Mouse (Mus musculus): ENCODE data around the gene Far1.

Gene Far1

DNA sequence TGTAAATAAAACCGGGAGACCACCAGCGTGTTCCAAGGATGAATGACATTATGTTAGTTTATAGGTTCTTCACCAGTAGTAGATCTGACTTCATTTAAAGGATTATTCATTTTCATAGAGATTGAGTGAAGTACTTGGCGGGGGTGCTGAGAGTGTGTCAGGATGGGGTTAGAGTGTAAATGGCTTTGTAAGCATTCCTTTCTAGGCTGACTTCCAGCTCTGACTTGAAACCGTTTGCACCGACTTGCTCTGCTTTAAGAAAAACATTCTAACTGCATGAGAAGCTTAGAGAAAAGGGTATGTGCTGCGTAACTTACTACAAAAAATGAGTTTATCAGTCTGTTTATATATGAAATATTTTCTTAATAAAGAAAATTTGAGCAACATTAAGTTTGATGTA lies 57.5 kb downstream of the Far1 start:
- DNase-seq (ENCODE audit: low read depth, low spot score) = no peak

DNA sequence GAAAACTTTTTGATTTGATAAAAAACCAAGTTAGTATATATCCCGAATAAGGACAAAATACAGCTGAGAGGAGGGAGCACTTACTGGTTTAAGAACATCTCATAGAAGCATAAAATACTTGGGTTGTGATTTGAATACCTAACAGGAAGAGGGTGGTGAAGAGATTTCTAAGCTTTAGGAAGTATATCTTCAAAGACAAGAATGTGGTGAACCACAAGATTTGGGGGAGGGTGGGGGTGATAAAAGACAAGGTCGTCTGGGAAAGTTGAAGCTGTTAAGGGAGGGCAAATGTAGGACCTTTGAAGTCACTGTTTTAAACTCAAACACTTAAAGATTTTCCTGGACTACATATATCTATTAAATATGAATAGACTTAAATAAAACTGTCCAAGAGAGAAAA lies 59.1 kb downstream of the Far1 start:
- DNase-seq (ENCODE audit: low read depth, low spot score) = no peak

DNA sequence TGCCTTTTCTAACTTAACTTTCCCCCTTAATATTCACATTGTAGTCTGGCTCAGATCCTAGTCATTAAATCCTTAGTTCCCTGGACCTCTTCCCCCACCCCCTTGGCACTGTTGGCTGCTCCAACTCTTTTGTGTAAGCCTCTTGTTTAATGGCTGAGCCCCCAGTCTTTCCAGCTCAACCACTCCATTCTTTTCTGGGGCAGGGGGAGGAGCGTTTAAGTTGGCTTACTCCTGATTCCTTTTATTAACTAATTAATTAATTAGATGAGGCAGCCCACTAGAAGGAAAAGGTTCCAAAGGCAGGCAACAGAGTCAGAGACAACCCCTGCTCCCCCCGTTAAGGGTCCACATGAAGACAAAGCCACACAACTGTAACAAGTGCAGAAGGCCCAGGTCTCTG lies 68.5 kb downstream of the Far1 start:
- DNase-seq (ENCODE audit: low read depth, low spot score) = no peak

DNA sequence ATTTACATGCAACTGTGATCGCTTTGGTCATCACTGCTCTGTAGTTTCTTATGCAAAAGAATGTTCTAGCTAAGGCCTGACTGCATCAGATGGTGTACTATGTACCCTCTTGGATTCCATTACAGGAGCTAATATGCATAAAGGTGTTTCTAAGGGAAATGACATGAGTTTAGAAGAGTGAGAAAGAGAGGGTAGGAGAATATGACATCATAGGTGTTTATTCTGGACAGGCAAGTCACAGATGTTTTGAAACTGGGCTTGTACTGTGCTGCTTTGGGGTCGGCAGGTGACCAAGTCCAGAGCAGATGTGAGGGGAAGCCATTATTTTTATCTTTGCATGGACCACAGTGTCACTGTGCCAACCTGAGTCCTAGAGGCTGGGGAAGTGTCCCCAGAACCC lies 75.6 kb downstream of the Far1 start:
- DNase-seq (ENCODE audit: low read depth, low spot score) = no peak

DNA sequence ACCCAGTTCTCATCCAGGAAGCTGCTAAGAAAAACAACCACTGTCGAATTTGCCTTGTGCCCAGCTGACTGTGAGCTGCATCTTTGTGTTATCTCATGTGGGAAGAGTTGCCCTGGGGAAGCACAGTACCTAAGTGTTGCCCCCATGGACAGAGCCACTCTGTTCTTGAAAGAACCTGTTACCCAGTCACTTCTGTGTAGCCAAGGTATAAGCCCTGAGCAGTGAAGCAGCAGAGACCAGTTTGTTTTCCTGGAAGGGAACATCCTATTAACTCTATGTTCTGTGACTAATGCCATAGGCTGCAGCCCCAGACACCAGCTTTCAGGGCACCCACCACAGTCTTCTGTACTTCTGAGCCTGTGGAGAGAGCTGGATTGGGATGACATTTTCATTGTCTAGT lies 76.7 kb downstream of the Far1 start:
- no peak for DNase-seq (ENCODE audit: low read depth, low spot score)

DNA sequence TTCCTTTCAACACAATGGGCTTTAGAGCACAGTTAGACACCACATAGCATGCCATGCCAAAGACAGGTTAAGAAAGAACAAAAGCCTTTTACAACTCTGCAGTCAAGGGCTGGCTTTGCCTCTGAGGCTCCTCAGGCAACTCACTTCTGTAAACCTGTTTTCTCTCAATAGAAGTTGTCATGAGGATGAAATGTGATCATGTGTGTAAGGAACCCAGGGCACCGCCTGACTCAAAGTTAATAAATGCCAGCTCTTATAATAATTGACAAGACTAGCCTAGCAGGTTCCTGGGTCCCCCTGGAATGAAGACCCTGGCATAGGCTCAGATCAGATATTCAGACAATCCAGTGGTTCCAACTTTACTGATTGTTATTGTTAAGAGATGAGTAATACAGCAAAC lies 77.5 kb downstream of the Far1 start:
- no peak for DNase-seq (ENCODE audit: low read depth, low spot score)

DNA sequence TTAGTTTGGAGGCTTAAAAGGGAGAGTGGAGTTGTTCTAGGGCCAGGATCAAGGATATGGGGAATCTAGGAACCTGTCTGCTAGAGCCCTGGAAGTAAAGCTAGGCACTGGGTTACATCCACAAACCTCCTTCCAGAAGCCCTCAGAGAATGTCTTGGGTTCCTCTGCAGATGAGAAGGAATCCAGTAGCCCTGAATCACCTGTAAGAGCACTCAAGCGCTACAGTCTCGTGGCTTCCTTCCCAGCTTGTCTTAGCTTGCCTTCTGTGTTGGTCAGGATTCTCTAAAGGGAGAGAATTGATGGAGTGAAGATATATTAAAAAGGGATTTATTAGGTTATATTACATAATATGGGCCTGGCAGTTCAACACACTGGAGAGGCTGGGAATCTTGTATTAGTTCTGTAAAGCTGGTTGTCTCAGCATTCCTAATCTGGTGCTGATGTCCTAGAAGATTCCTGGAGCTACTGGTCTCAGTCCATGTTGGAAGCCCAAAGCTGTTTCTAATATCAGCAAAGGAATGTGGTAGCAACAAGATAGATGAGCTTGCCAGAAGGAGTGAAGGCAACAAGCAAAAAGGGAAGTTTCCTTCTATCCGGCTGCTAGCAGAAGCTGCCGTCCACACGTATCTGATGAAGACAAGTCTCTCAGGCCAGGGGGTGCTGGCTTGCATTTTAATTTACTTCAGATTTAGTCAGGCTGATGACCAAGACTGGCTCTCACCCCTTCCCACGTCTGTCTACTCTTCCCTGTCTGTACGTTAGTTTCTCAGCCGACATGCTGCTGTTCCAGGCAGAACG lies 78.1 kb downstream of the Far1 start:
- DNase-seq (ENCODE audit: low read depth, low spot score) = no peak

DNA sequence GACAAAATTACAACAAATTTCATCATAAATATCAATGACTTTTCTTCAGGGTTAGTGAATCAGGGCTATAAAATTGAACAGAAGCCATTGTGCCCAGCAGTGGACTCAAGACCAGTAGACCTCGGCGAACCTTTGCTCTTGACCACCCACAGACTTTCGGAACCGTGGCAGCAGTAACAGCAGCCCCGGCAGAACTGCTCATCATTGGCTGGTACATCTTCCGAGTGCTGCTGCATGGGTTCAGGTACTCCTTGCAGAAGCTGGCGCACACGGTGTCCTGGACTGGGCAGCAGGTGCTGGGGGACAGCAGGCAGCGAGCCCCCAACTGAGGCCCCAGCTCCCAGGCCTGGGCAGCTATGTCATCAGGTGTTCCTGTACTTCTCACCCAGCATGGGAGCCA lies 79.1 kb downstream of the Far1 start:
- no peak for DNase-seq (ENCODE audit: low read depth, low spot score)

DNA sequence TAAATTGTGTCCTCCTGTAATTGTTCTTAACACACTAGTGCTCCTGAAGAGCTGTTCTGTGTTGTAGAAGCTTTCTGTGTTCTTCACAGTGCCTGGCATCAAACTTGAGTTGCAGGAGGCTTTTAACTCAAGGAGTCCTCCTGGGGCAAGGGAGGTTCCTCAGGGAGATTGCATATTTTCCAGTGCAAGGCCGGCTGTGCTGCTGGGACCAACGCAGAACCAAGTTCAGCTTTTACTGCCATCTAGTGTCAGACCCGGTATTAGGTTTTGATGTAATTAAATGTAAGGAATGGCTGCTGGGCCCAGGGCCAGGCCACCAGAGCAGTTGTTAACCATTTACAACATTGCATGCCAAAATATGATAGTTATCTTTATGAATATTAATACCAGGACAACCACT lies 80.7 kb downstream of the Far1 start:
- DNase-seq (ENCODE audit: low read depth, low spot score) = peak; percentile 74

DNA sequence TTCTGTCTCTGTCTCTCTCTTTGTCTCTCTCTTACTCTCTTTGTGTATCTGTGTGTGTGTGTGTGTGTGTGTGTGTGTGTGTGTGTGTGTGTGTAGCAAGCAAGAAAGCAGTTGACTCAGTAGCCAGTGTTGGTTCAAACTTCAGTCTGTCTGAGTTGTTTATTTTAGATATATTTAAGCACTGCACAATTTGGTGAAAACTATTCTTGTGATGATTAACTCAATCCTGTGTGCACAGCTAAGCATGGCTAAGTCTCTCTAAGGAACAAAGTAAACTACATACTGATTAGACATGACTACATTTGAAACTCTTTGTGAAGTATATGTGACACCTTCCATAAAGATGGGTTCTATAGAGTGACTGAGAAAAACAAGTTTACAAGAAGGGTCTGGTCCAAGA lies 83.6 kb downstream of the Far1 start:
- DNase-seq (ENCODE audit: low read depth, low spot score) = no peak

DNA sequence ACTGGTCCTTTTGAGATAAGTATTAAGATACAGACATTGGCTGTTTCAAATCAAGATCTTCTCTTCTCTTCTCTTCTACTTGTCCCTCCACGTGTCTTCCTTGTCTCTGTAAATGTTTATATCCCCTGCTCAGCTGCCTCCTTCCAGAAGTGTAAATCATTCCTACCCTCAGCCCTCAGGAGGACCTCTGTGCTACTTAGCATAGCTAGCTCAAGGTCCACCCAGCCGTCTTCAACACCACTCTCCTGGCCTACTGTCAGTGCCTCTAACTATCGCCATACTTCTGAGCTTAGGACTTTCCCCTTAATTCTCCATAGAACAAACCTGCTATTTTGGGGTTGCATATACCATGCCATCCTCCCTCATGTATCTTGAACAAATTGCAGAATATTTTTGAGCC lies 88.2 kb downstream of the Far1 start:
- DNase-seq (ENCODE audit: low read depth, low spot score) = no peak

DNA sequence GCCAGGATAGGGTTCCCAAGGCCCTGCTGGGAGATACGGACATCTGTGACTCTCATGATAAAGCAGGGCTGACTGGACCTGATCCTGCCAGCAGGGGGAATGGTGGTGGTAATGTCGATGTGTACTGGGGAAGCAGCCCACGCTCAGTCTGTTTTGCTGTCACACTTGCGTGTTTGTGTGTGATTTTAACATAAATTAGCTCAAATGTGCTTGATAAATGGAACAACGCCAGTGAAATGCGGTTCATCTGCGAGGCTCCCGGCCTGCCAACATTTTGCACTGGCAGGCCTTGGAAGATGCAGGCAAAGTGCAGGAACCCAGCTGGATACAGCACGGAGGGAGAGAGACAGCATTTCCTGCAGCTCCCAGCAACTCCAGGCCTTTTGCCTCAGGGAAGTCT lies 94.3 kb downstream of the Far1 start:
- DNase-seq (ENCODE audit: low read depth, low spot score) = peak; percentile 27

DNA sequence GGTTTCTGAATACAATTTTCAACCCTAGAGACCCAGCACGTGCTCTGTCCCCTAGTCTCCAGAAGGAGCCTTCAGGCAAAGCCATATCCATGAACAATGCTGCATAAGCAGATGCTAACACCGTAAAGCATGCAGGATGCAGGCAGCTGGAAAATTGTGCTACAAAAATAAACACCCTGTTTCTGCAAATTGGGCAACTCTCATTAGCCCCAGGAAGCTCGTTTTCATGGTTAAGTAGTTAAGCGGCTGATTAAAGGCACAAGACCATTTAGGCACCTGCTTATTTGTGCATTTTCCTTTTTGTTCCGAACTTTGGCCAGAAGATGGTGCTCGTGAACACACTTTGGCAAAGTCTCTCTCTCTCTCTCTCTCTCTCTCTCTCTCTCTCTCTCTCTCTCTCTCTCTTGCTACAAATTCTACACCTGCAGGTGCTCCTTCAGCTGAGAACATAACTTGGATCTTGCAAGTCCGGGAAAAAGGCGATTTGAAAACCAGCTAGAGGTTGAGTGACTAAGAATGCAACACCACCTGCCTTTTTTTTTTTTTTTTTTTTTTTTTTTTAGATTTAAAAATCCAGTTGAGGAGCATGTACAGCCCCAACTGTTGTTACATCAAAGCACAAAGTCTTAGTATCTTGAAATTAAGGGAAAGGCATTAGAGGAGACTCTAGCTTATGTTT lies 95.5 kb downstream of the Far1 start:
- peak; percentile 75 for DNase-seq (ENCODE audit: low read depth, low spot score)

DNA sequence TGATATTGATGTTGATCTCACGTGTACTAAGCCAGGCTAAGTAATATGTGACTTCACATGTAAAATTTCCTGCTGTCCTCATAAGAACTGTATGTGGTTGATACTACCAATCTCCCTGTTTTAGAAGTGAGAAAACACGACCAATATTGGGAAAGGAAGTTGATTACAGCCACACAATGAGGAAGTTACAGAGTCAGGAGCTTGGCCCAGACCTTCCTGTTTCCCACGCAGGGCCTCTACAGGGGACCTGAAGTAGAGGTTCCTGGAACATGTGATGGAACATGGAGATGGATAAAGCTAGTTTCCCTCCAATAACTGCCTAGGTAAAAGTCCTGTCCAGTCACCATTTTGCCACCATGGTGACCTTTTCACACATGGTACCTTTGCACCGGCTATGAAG lies 99.0 kb downstream of the Far1 start:
- DNase-seq (ENCODE audit: low read depth, low spot score) = no peak

DNA sequence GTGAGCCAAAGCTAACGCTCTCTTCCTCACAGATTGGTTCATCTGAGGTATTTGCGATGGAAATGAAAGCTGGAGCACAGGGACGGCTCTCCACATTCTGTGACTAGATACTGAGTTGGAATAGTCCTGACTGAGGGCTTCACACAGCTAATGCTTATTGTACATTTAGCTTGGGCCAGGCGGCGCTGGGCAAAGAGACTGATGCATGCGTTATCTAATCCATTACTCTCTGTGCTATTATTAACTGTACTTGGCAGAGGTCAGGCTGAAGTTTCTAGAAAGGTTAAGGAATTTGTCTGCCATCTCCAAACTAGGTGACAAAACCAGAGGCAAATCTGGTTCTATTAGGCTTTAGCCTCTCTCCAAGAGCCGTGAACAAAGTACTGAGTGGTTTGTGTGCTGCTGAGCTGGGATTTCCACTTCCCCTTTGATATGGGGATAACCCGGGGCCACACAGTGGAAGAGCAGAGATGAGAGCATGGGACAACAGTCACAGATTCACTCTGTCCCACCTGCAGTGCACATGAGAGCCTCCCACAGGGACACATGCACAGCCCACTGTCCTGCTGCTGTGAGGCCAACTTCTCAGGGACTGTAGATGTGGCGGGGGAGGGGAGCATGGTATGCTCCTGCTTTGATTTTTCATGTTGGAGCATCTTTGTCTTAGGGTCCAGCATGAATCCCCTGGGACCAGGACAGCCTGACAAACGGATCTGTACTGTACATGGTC lies 100.7 kb downstream of the Far1 start:
- no peak for DNase-seq (ENCODE audit: low read depth, low spot score)

DNA sequence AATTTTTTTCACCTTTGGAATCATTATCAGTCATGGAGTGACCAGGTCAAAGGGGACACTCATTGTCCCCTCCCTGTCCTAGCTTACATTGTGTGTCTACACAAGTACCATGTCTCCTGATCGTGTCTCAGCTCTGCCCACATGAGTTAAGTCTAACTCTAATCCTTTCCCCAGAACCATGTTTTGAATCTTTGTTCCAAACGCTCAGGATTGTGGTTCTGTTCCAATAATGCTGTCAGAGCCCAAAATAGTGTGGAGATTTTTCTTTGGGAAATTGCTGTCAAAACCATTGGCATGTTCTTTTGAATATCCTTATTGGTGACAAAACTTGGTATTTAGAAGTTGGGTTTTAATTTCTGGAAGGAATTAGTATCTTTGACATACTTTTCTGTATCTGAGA lies 105.5 kb downstream of the Far1 start:
- no peak for DNase-seq (ENCODE audit: low read depth, low spot score)

DNA sequence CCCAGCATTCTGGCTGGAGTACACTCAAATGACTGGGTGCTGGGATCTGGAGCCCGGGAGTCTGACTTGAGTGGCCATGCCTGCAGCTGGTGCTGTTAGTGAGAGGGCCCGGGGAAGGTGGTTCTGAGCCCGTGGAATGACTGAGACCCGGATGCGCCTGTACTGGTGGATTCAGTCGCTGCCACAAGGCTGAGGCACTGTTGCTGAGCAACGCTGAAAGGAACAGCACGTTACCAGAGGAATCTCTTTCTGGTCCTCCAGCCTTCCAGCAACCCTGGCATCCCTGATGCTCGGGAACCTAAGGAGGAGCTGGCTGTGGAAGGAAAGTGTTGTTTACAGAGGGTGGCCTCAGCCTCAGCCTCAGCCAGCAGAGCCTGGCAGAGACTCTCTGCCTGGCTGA lies 106.1 kb downstream of the Far1 start:
- DNase-seq (ENCODE audit: low read depth, low spot score) = no peak

Data from mesoderm, embryonic 11.5 days (tissue).